Mouse (Mus musculus) forebrain, embryonic 13.5 days (tissue): ENCODE results near the gene Emp1. TPM values are rescaled to one million over a fixed set of nuclear protein-coding genes. Genes with fewer than 3 reads are reported as not detected.

Source experiments
- ATAC-seq: fragments of 200-750 bp; cut with Nextera tagmentation; 2 replicates; pipeline ENCODE4 v1.8.0; 2017
- H3K27ac ChIP-seq: fragments of 300-500 bp; sonication (generic); 2 replicates; pipeline ENCODE4 v1.5.1; 2015; ENCODE audit warnings: inconsistent platforms, mild to moderate bottlenecking, moderate library complexity
- H3K27me3 ChIP-seq: fragments of 300-500 bp; sonication (generic); 2 replicates; pipeline ENCODE4 v1.6.1; 2015; ENCODE audit warnings: mild to moderate bottlenecking, inconsistent platforms
- H3K36me3 ChIP-seq: fragments of 300-500 bp; sonication (generic); 2 replicates; pipeline ENCODE4 v1.6.1; 2015; ENCODE audit warnings: mild to moderate bottlenecking, inconsistent platforms; ENCODE audit not compliant: poor library complexity, severe bottlenecking
- H3K4me1 ChIP-seq: fragments of 300-500 bp; sonication (generic); 2 replicates; pipeline ENCODE4 v1.6.1; 2015; ENCODE audit warnings: inconsistent platforms
- H3K4me2 ChIP-seq: fragments of 300-500 bp; sonication (generic); 2 replicates; pipeline ENCODE4 v1.6.1; 2015; ENCODE audit warnings: inconsistent platforms, mild to moderate bottlenecking, moderate library complexity
- H3K4me3 ChIP-seq: fragments of 300-500 bp; sonication (generic); 2 replicates; pipeline ENCODE4 v1.5.1; 2015; ENCODE audit warnings: mild to moderate bottlenecking, inconsistent platforms
- H3K9ac ChIP-seq: fragments of 300-500 bp; sonication (generic); 2 replicates; pipeline ENCODE4 v1.6.1; 2015; ENCODE audit warnings: mild to moderate bottlenecking, inconsistent platforms
- H3K9me3 ChIP-seq: fragments of 300-500 bp; sonication (generic); replicated peaks from 2 replicates; pipeline ENCODE4 v1.6.1; 2016; ENCODE audit warnings: inconsistent platforms
- WGBS: fragments of 180-500 bp; shearing (Covaris S2); methylation state at CpG from one replicate; pipeline ENCODE4 v1.1.7; 2015; 5-methylcytosine and 5-hydroxymethylcytosine counted together
- polyA plus RNA-seq: library from polyadenylated mRNA; unstranded; fragments of >200 nt; fragmentation: Nextera tagmentation; extraction: Ambion mirVana; gene quantifications from 2 replicates; pipeline ENCODE4 v1.2.1, GENCODE M21; 2015

Gene Emp1
- polyA plus RNA-seq, 1 experiment from 2014 or later, result 5.0 TPM

DNA sequence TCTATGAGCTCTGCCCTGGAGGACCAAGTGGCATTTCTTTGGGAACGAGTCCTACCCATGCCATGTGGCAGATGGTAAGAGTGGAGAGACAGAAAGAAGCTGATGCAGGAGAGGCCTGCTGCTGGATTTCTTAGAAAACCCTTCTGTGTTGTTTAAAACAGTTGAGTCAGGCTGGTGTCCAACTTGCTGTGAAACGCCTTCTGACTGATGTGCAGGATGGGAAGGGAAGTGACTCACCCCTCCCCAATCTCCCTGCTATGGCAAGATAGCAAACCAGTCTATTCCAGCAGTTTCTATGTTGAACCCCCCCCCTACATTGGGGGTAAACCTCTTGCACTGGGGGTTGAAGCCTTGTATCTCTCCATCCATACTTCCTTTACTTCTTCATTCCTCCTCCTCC lies 65.9 kb downstream of the Emp1 start:
- WGBS, result 88% methylated on average over 2 of the region's 2 CpGs
- H3K4me1 ChIP-seq, result no peaks in the 10 kb centered on the region

DNA sequence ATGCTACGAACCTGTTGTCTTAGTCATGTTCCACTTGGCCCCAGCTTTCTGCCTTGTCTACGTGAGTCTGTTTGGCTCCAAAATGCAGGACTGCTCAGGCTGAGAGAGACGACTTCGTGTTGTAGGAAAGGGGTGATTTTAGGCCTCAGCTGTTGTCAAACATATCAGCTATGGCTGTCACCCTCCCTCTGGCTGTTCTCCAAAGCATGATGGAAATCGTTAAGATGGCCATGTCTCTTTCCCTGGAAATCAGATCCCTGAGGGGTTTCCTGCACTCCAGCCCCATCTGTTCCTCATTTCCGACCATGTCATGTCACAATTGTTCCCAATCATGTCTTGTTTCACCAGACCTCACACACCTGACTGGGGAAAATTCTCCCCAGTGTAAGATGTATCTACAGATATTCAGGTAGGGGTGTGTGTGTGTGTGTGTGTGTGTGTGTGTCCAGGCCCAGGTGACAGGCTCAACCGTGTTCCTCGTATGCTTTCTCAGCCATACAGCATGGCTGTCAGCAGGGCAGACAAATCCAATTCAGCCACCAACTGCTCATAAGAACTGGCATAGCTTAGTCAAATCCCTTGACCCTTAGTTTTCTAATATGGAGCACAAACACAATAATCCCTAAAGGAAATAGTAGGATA lies 67.0 kb downstream of the Emp1 start:
- Histone ChIP-seq H3K36me3 (no peaks in the 10 kb centered on the region), H3K4me3 (no peak overlapping the region), H3K27ac (no peak overlapping the region), H3K27me3 (no peaks in the 10 kb centered on the region), H3K4me2 (no peak overlapping the region), H3K9me3 (no peaks in the 10 kb centered on the region), H3K4me1 (no peaks in the 10 kb centered on the region), H3K9ac (no peak overlapping the region)
- ATAC-seq, result no peak
- 62% methylated on average over 8 of the region's 8 CpGs for whole genome bisulfite sequencing

More for the DNA sequence above, 65.9 kb downstream of the Emp1 start:
- H3K4me2 ChIP-seq, result no peak overlapping the region
- H3K9ac ChIP-seq, result no peak overlapping the region
- H3K36me3 ChIP-seq, result no peaks in the 10 kb centered on the region
- no peak overlapping the region for H3K4me3 ChIP-seq
- H3K27ac ChIP-seq, result no peak overlapping the region
- H3K9me3 ChIP-seq, result 0 out of 2 replicates have a peak, but pooled peaks cover under 1% of the 10 kb centered on the region
- no peaks in the 10 kb centered on the region for H3K27me3 ChIP-seq
- ATAC-seq, result no peak

DNA sequence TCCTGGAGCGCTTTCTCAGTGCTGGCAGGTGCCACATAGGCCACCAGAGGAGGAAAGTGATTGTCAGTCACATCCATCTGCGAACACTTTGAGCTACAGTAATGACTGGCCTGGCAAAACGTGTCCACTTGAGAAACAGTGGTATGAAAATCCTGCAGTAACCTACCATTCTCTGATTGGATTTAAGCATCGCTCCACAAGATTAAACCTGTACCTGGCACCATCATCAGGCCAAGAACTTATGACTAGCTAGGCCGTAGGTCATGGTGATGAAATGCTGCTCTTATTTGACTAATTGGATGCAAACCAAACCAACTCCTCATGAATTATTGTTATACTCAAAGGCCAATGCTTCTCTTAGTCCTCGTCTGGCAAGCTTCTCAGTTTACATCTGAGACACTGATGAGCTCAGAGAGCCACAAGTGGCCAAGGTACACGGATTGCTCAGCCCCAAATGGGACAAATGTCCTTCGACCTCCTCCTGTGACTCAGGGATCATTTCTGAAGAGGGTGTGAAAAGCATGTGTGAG lies 68.2 kb downstream of the Emp1 start:
- H3K27me3 ChIP-seq, result no peaks in the 10 kb centered on the region
- ATAC-seq, result no peak
- WGBS, result 87% methylated on average over 8 of the region's 8 CpGs

More for the DNA sequence above, 68.2 kb downstream of the Emp1 start:
- no peaks in the 10 kb centered on the region for H3K9me3 ChIP-seq
- H3K4me1 ChIP-seq, result no peaks in the 10 kb centered on the region
- H3K4me3 ChIP-seq, result no peak overlapping the region
- no peak overlapping the region for H3K9ac ChIP-seq
- no peak overlapping the region for H3K4me2 ChIP-seq
- no peak overlapping the region for H3K27ac ChIP-seq
- H3K36me3 ChIP-seq, result no peaks in the 10 kb centered on the region

Other genes with a start within 250 kb of the Emp1 start
- gene Gprc5d, start 244.3 kb upstream of the Emp1 start, polyA plus RNA-seq, result not detected in 2 replicates
- 53.4 and 62.2 TPM in 2 replicates for gene Fam234b, start 164.6 kb upstream of the Emp1 start, polyA plus RNA-seq
- gene Hebp1, start 164.5 kb upstream of the Emp1 start, polyA plus RNA-seq, result 2.0 and 4.0 TPM in 2 replicates
- gene Gsg1, start 108.2 kb upstream of the Emp1 start, polyA plus RNA-seq, result 0.41 and 0.48 TPM in 2 replicates
- not detected in 2 replicates for gene Pbp2, start 52.1 kb upstream of the Emp1 start, polyA plus RNA-seq